Mouse (Mus musculus): ENCODE results near the gene Slc7a7.

Gene Slc7a7

GRCm38 (mm10) chr14:54417623-54418081 lies at the start of gene Slc7a7:
Slc7a7 (minus strand) TSS chr14:54417780.
- peak; percentile 36 for DNase-seq (ENCODE audit: low spot score)

GRCm38 (mm10) chr14:54464293-54465005 lies 46.9 kb upstream of the Slc7a7 start:
- peak; percentile 89 for DNase-seq (ENCODE audit: low spot score)

GRCm38 (mm10) chr14:54463959-54464292 lies 46.3 kb upstream of the Slc7a7 start, which contains the start of gene Lrp10:
Lrp10 (plus strand) TSS chr14:54464137.
- peak; percentile 90 for DNase-seq (ENCODE audit: low spot score)

GRCm38 (mm10) chr14:54463108-54463958 lies 45.8 kb upstream of the Slc7a7 start:
- peak; percentile 48 for DNase-seq (ENCODE audit: low spot score)

- DNase-seq (ENCODE audit: low spot score), result no peak
These were observed 44.6 kb upstream of the Slc7a7 start for GRCm38 (mm10) chr14:54462146-54462545.

- no peak for DNase-seq (ENCODE audit: low spot score)
These were observed 40.5 kb upstream of the Slc7a7 start for GRCm38 (mm10) chr14:54457907-54458569.

- DNase-seq (ENCODE audit: low spot score), result peak; percentile 55
These were observed 37.3 kb upstream of the Slc7a7 start for GRCm38 (mm10) chr14:54454669-54455528.

GRCm38 (mm10) chr14:54453566-54453965 lies 36.0 kb upstream of the Slc7a7 start:
- DNase-seq (ENCODE audit: low spot score), result no peak

GRCm38 (mm10) chr14:54445476-54445875 lies 27.9 kb upstream of the Slc7a7 start:
- DNase-seq (ENCODE audit: low spot score), result no peak

GRCm38 (mm10) chr14:54443712-54444618 lies 26.4 kb upstream of the Slc7a7 start:
- no peak for DNase-seq (ENCODE audit: low spot score)

GRCm38 (mm10) chr14:54443196-54443595 lies 25.6 kb upstream of the Slc7a7 start:
- DNase-seq (ENCODE audit: low spot score), result no peak

- DNase-seq (ENCODE audit: low spot score), result no peak
These were observed 25.0 kb upstream of the Slc7a7 start for GRCm38 (mm10) chr14:54442548-54442947.

- DNase-seq (ENCODE audit: low spot score), result no peak
These were observed 23.8 kb upstream of the Slc7a7 start for GRCm38 (mm10) chr14:54441365-54441764.

- no peak for DNase-seq (ENCODE audit: low spot score)
These were observed 23.0 kb upstream of the Slc7a7 start for GRCm38 (mm10) chr14:54440538-54440937.

GRCm38 (mm10) chr14:54439610-54440009 lies 22.0 kb upstream of the Slc7a7 start:
- no peak for DNase-seq (ENCODE audit: low spot score)

GRCm38 (mm10) chr14:54439155-54439554 lies 21.6 kb upstream of the Slc7a7 start:
- DNase-seq (ENCODE audit: low spot score), result no peak

GRCm38 (mm10) chr14:54435194-54435918 lies 17.8 kb upstream of the Slc7a7 start:
- DNase-seq (ENCODE audit: low spot score), result no peak

- no peak for DNase-seq (ENCODE audit: low spot score)
These were observed 16.5 kb upstream of the Slc7a7 start for GRCm38 (mm10) chr14:54433941-54434531.

Measured in lung, postnatal 25 days (tissue).